Mouse (Mus musculus): ENCODE data around the gene C2cd3. TPM values are rescaled to one million over a fixed set of nuclear protein-coding genes. Genes with fewer than 3 reads are reported as not detected.

C2cd3 gene
- polyA plus RNA-seq, 1 experiment from 2014 or later, result 17.5 TPM

- no peak for ATAC-seq (ENCODE audit: low FRiP score, low read depth)
- H3K36me3 ChIP-seq, result peaks cover 16% of the 10 kb centered on the region
- no peak overlapping the region for H3K4me2 ChIP-seq
- H3K4me3 ChIP-seq, result no peak overlapping the region
- H3K4me1 ChIP-seq (replicated peaks), result 0 out of 2 replicates have a peak, but pooled peaks cover 7% of the 10 kb centered on the region
- no peak overlapping the region for H3K27ac ChIP-seq (replicated peaks)
- no peak overlapping the region for H3K9ac ChIP-seq
- H3K9me3 ChIP-seq, result no peaks in the 10 kb centered on the region
- 91% methylated on average over 9 of the region's 9 CpGs for WGBS
- no peaks in the 10 kb centered on the region for H3K27me3 ChIP-seq
Measured at GRCm38 (mm10) chr7:100463194-100463593, 91.2 kb downstream of the C2cd3 start.

- Histone ChIP-seq H3K9ac (no peak overlapping the region), H3K4me2 (no peak overlapping the region), H3K27ac (replicated peaks) (no peak overlapping the region), H3K27me3 (no peaks in the 10 kb centered on the region), H3K9me3 (no peaks in the 10 kb centered on the region), H3K4me3 (no peak overlapping the region), H3K36me3 (peaks cover 16% of the 10 kb centered on the region), H3K4me1 (replicated peaks) (0 out of 2 replicates have a peak, but pooled peaks cover 7% of the 10 kb centered on the region)
- 93% methylated on average over 10 of the region's 10 CpGs for WGBS
- ATAC-seq (ENCODE audit: low FRiP score, low read depth), result no peak
Measured at GRCm38 (mm10) chr7:100463757-100464156, 91.7 kb downstream of the C2cd3 start.

GRCm38 (mm10) chr7:100464248-100464647 is 92.2 kb downstream of the C2cd3 start:
- no peak for ATAC-seq (ENCODE audit: low FRiP score, low read depth)
- H3K27me3 ChIP-seq, result no peaks in the 10 kb centered on the region
- H3K4me1 ChIP-seq (replicated peaks), result 0 out of 2 replicates have a peak, but pooled peaks cover 7% of the 10 kb centered on the region
- H3K9me3 ChIP-seq, result no peaks in the 10 kb centered on the region
- H3K9ac ChIP-seq, result no peak overlapping the region
- 97% methylated on average over 7 of the region's 7 CpGs for WGBS
- no peak overlapping the region for H3K4me3 ChIP-seq
- H3K36me3 ChIP-seq, result peaks cover 15% of the 10 kb centered on the region
- no peak overlapping the region for H3K27ac ChIP-seq (replicated peaks)
- H3K4me2 ChIP-seq, result no peak overlapping the region

GRCm38 (mm10) chr7:100465248-100465647 is 93.2 kb downstream of the C2cd3 start:
- no peak for ATAC-seq (ENCODE audit: low FRiP score, low read depth)
- Histone ChIP-seq H3K4me3 (no peak overlapping the region), H3K9me3 (no peaks in the 10 kb centered on the region), H3K9ac (no peak overlapping the region), H3K4me1 (replicated peaks) (0 out of 2 replicates have a peak, but pooled peaks cover 7% of the 10 kb centered on the region), H3K4me2 (no peak overlapping the region), H3K36me3 (peaks cover 9% of the 10 kb centered on the region), H3K27ac (replicated peaks) (no peak overlapping the region; the same call in 1 of the 2 replicates), H3K27me3 (no peaks in the 10 kb centered on the region)
- WGBS, result 88% methylated on average over 4 of the region's 4 CpGs

GRCm38 (mm10) chr7:100465656-100466309 is 93.8 kb downstream of the C2cd3 start:
- WGBS, result 71% methylated on average over 5 of the region's 5 CpGs
- no peak overlapping the region for H3K4me3 ChIP-seq
- peaks cover 5% of the 10 kb centered on the region; the same call in 1 of the 2 replicates for H3K36me3 ChIP-seq
- H3K4me1 ChIP-seq (replicated peaks), result 0 out of 2 replicates have a peak, but pooled peaks cover 7% of the 10 kb centered on the region
- no peak overlapping the region for H3K9ac ChIP-seq
- H3K4me2 ChIP-seq, result no peak overlapping the region
- no peak overlapping the region; the same call in 1 of the 2 replicates for H3K27ac ChIP-seq (replicated peaks)
- ATAC-seq (ENCODE audit: low FRiP score, low read depth), result peak; percentile 59; the same call in 1 of the 2 replicates
- H3K9me3 ChIP-seq, result no peaks in the 10 kb centered on the region
- no peaks in the 10 kb centered on the region for H3K27me3 ChIP-seq

- Histone ChIP-seq H3K4me2 (no peak overlapping the region), H3K27ac (replicated peaks) (no peak overlapping the region), H3K27me3 (no peaks in the 10 kb centered on the region), H3K9ac (no peak overlapping the region), H3K4me3 (no peak overlapping the region), H3K36me3 (peaks cover 5% of the 10 kb centered on the region; the same call in 1 of the 2 replicates), H3K9me3 (no peaks in the 10 kb centered on the region), H3K4me1 (replicated peaks) (0 out of 2 replicates have a peak, but pooled peaks cover 7% of the 10 kb centered on the region)
- 93% methylated on average over 11 of the region's 11 CpGs for WGBS
- ATAC-seq (ENCODE audit: low FRiP score, low read depth), result peak; percentile 42; the same call in 1 of the 2 replicates
Measured at GRCm38 (mm10) chr7:100466781-100467510, 94.9 kb downstream of the C2cd3 start.

GRCm38 (mm10) chr7:100468761-100469160 is 96.7 kb downstream of the C2cd3 start:
- H3K4me2 ChIP-seq, result no peak overlapping the region
- H3K4me1 ChIP-seq (replicated peaks), result 0 out of 2 replicates have a peak, but pooled peaks cover 7% of the 10 kb centered on the region
- H3K9ac ChIP-seq, result no peak overlapping the region
- H3K27me3 ChIP-seq, result no peaks in the 10 kb centered on the region
- H3K9me3 ChIP-seq, result no peaks in the 10 kb centered on the region
- H3K4me3 ChIP-seq, result no peak overlapping the region
- WGBS, result 92% methylated on average over 6 of the region's 6 CpGs
- H3K27ac ChIP-seq (replicated peaks), result no peak overlapping the region
- ATAC-seq (ENCODE audit: low FRiP score, low read depth), result no peak
- peaks cover 5% of the 10 kb centered on the region; the same call in 1 of the 2 replicates for H3K36me3 ChIP-seq

- no peak overlapping the region for H3K9ac ChIP-seq
- H3K36me3 ChIP-seq, result peaks cover 5% of the 10 kb centered on the region; the same call in 1 of the 2 replicates
- no peak overlapping the region for H3K27ac ChIP-seq (replicated peaks)
- H3K4me1 ChIP-seq (replicated peaks), result 0 out of 2 replicates have a peak, but pooled peaks cover 7% of the 10 kb centered on the region
- WGBS, result 91% methylated on average over 1 of the region's 1 CpGs
- no peak overlapping the region for H3K4me2 ChIP-seq
- no peaks in the 10 kb centered on the region for H3K27me3 ChIP-seq
- no peaks in the 10 kb centered on the region for H3K9me3 ChIP-seq
- H3K4me3 ChIP-seq, result no peak overlapping the region
- no peak for ATAC-seq (ENCODE audit: low FRiP score, low read depth)
Measured at GRCm38 (mm10) chr7:100469502-100469901, 97.5 kb downstream of the C2cd3 start.

GRCm38 (mm10) chr7:100470796-100471406 is 98.9 kb downstream of the C2cd3 start:
- H3K4me1 ChIP-seq (replicated peaks), result no peaks in the 10 kb centered on the region
- H3K4me3 ChIP-seq, result no peak overlapping the region
- no peak overlapping the region for H3K4me2 ChIP-seq
- no peak for ATAC-seq (ENCODE audit: low FRiP score, low read depth)
- H3K27me3 ChIP-seq, result no peaks in the 10 kb centered on the region
- H3K9me3 ChIP-seq, result no peaks in the 10 kb centered on the region
- WGBS, result 94% methylated on average over 11 of the region's 11 CpGs
- H3K9ac ChIP-seq, result no peak overlapping the region
- H3K36me3 ChIP-seq, result peaks cover 5% of the 10 kb centered on the region; the same call in 1 of the 2 replicates
- H3K27ac ChIP-seq (replicated peaks), result no peak overlapping the region

GRCm38 (mm10) chr7:100471407-100471797 is 99.4 kb downstream of the C2cd3 start:
- 87% methylated on average over 1 of the region's 1 CpGs for WGBS
- peaks cover 5% of the 10 kb centered on the region; the same call in 1 of the 2 replicates for H3K36me3 ChIP-seq
- no peak overlapping the region for H3K9ac ChIP-seq
- no peak overlapping the region for H3K4me2 ChIP-seq
- no peaks in the 10 kb centered on the region for H3K9me3 ChIP-seq
- ATAC-seq (ENCODE audit: low FRiP score, low read depth), result no peak
- no peak overlapping the region for H3K27ac ChIP-seq (replicated peaks)
- no peaks in the 10 kb centered on the region for H3K27me3 ChIP-seq
- H3K4me3 ChIP-seq, result no peak overlapping the region
- H3K4me1 ChIP-seq (replicated peaks), result no peaks in the 10 kb centered on the region

GRCm38 (mm10) chr7:100472777-100473176 is 100.7 kb downstream of the C2cd3 start, which contains the start of gene Ucp3:
Ucp3 (plus strand) TSS chr7:100472990.
- Histone ChIP-seq H3K27me3 (no peaks in the 10 kb centered on the region), H3K27ac (replicated peaks) (no peak within 1 kb of the TSS), H3K4me2 (no peak within 1 kb of the TSS), H3K4me3 (no peak within 1 kb of the TSS), H3K9me3 (no peaks in the 10 kb centered on the region), H3K9ac (no peak within 1 kb of the TSS), H3K36me3 (peaks cover 5% of the 10 kb centered on the region; the same call in 1 of the 2 replicates), H3K4me1 (replicated peaks) (no peaks in the 10 kb centered on the region)
- no peak for ATAC-seq (ENCODE audit: low FRiP score, low read depth)
- 93% methylated on average over 6 of the region's 6 CpGs for WGBS
